Mouse (Mus musculus) kidney, postnatal 36 days (tissue): Measurements from ENCODE around the gene D13Ertd608e.
"Not testable (repeated sequence)": the region's sequence is repeated elsewhere in the genome, so short reads cannot be mapped to it uniquely, and the experiment has no call there.

Source experiments
- DNase-seq, 2 experiments: peaks; one replicate each; pipeline ENCODE4 v3.0.0; 2021 to 2022; ENCODE audit warnings: mixed read lengths in 2 of 2

Gene D13Ertd608e

DNA sequence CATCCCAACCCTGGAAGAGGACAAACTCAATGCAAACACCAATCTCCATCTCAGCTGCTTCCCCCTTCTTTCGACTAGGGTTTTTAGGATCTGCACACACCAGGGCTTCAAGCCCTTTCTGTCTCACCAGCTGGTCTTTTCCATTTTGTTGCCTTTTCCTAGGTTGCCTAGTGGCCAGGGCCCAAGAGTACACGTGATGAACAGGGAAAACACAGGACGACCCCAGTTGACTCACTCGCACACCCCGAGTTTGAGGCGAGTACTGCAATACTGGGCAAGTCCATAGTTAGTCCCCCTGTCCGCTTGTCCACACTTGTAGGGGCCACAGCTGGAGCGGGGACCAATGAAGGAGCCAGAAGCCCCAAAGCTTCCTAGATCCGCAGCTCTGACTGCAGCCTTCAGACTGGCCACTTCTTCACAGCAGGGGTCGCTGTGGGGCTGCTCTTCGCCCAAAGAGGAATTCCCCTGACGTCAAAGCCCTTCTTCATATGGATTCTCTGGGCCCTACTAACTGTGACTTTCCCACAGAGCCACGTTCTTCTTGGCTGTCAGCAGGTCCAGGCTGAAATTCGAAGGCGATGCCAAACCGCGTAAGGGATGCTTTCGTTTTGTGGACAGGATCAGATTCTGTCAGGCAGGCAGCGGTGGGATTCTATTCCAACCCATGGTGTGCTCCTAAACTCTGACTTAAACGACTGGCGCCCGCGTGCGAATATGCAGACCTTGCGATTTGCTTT lies at the start of gene D13Ertd608e:
Gene D13Ertd608e, plus strand, starts transcription at position 687 of the 737 bp plus-strand sequence.
- DNase-seq: peak; percentile 33 to 60

GRCm38 (mm10) chr13:119789851-119790717 lies 45.7 kb upstream of the D13Ertd608e start:
- peak; percentile 43 to 75 for DNase-seq

GRCm38 (mm10) chr13:119790761-119791579 lies 44.8 kb upstream of the D13Ertd608e start, which contains the start of gene Zfp131:
Zfp131 (minus strand) TSS chr13:119790889.
- DNase-seq: peak; percentile 97 to 98

- peak; percentile 19 to 21 for DNase-seq
These were observed 44.1 kb upstream of the D13Ertd608e start for GRCm38 (mm10) chr13:119791580-119792135.

DNA sequence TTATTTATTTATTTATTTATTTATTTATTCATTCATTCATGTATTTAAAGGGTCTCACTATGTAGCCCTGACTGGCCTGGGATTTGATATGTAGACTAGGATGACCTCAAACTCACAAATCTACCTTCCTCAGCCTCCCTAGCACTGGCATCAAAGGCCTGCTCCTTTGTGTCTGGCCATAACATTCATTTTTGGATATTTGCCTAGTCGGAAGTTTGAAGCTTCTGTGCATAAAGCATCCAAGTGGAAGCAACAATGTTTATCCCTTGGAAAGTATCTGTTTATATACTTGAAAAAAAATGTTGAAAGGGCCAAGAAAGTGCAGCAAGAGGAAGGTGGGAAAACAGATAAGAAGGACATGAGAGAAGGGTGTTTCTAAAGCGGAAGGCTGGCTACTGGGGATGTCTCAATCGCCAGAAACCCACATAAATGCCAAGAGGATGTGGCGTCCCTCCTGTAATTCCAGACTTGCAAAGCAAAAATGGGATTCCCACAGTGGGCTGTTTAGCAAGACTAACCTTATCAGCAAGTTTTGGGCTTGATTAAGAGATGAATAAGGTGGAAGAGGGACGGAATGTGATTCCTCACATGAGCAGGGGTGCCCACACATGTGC lies 42.9 kb upstream of the D13Ertd608e start:
- DNase-seq: no peak

GRCm38 (mm10) chr13:119797656-119798055 lies 38.1 kb upstream of the D13Ertd608e start:
- no peak for DNase-seq

GRCm38 (mm10) chr13:119808937-119809336 lies 26.9 kb upstream of the D13Ertd608e start:
- no peak for DNase-seq

DNA sequence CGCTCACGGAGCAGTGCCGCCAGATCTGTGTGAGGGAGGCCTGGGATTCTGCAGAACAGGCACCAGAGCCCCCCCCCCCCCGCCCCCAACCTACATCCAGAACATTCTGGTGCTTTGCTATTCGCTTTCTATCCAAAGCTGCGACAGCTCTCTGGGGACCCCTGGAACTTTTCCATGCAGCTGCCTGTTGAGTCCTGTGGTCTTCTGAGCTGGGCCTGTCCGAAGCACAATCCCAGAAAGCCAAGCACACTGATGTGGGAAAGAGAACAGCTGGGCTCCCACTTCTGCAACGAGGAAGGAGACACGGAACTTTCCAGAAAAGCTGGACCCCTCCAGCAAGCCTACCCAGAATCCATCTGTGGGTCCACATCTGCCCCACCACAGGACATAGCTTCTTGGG lies 25.8 kb upstream of the D13Ertd608e start:
- DNase-seq: no peak

DNA sequence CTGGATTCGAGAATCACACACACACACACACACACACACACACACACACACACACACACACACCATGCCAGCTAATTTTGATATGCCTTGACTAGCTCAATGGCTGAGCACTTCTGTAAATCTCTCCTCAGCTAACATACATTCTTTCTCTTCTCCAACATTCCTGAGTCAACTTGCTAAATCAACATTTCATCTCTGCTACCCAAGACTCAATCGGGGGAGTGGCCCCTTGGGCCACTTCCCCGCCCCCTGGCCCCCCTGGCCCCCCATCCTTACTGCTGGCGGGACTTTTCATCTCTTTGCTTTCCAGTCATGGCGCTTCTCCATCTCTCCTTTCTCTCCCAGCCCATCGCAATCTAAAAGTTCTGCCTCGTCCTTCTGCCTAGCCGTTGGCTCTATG lies 19.0 kb upstream of the D13Ertd608e start:
- DNase-seq: no peak

- no peak for DNase-seq
These were observed 18.1 kb upstream of the D13Ertd608e start for GRCm38 (mm10) chr13:119817579-119818206.

DNA sequence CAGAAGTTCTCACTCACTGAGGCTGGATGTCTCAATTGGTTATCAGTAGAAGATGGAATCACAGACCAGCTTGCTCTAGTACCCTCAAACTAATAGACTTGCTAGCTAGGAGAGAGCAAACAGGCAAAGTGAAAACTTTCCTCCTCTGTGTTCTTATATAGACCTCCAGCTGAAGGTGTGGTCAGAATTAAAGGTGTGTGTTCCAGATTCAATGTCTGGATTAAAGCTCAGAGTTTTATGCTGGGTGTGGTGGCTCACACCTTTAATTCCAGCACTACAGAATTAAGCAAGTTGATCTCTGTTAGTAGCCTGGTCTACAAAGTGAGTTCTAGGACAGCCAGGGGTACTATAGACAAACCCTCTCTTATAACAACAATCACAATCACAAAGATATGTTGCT lies 5.7 kb upstream of the D13Ertd608e start, which contains the start of gene AF067063:
Gene AF067063, minus strand, starts transcription at position 101 of the 400 bp plus-strand sequence.
- DNase-seq: not testable (repeated sequence)

GRCm38 (mm10) chr13:119836324-119836811 lies 562 bp downstream of the D13Ertd608e start:
- peak; percentile 18 to 27 for DNase-seq

DNA sequence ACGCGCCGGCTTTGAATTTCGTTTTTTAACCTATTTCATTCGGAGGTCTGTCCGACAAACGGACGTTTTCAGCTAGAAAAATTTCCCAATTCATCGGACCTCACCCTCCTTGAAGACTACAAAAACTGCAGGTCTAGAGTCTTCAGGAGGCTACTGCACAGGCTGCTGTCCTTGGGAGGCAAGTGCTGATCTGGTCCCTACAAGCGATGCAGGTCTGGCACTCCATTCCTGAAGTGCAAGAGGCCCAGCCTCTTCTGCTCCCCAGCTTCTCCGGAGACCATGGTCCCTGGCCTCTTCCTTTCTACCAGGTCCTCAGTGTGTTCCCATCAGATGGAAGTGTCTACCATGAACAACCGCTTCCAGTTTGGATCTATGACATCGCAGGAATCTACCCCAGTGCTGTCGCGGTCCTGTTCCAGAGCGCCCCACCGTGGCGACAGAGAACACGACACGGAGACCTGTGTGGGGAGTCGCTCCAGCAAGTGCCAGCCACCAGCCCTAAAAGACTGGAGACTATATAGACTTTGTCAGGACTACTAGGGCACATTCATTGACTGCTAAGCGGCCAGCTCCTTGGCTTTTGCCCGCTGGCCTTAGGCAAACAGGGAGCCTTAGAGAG lies 2.0 kb downstream of the D13Ertd608e start:
- DNase-seq: peak in 1 of 2 experiments; percentile 50

DNA sequence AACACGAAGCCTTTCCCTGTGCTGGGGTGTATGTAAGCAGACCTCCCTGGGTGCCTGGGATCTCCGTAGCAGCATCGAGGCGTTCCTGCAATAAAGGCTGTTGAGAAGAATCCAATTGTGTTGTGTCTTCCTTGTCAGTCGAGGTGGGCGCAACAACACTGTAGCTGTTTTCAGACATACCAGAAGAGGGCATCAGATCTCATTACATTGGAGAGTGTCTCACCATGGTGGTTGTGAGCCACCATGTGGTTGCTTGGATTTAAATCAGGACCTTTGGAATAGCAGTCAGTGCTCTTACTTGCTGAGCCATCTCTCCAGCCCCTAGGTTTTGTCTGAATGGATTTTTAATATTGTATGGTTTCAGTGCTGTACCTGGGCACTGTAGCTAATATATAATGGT lies 4.2 kb downstream of the D13Ertd608e start:
- DNase-seq: peak in 1 of 2 experiments; percentile 6

DNA sequence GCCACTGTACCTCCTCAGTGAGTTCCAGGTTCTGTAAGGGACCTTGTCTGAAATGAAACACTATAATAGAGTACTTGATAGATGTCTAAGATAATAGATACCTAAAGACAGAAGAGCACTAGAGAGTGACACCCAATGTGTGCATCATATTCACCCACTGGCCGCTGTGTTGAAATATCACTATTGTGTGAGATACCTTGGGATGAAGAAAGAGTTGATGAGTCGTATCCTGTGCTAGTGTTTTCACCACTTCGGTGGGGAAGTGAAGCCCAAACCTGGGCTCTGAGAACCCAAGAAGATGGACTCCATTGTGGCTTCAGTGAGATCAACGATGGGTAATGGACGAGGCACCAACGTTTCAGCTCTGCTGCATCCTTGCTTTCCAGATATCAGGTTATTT lies 26.6 kb downstream of the D13Ertd608e start:
- not testable (repeated sequence) for DNase-seq

GRCm38 (mm10) chr13:119864395-119864999 lies 28.7 kb downstream of the D13Ertd608e start:
- not testable (repeated sequence) for DNase-seq

- peak; percentile 41 to 46 for DNase-seq
These were observed 51.1 kb downstream of the D13Ertd608e start for GRCm38 (mm10) chr13:119886896-119887295.

DNA sequence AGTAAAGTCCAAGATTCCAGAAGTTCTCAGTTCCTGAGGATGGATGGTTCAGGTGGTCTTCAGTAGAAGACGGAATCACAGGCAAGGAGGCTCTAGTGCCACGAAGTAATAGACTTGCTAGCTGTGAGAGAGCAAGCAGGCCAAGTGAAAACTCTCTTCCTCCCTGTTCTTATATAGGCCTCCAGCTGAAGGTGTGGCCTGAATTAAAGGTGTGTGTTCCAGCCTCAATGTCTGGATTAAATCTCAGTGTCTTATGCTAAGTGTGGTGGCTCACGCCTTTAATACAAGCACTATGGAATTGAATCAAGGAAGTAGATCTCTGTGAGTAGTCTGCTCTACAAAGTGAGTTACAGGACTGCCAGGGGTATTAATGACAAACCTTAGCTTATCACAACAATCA lies 58.9 kb downstream of the D13Ertd608e start, which contains the start of gene Tcstv1:
Gene Tcstv1, minus strand, starts transcription at position 101 of the 400 bp plus-strand sequence.
- not testable (repeated sequence) for DNase-seq
